Mouse (Mus musculus) adrenal gland, adult (tissue): Measurements from ENCODE around the gene Vwce.

Source experiments
- DNase-seq, 2 experiments: peaks; one replicate each; pipeline ENCODE4 v3.0.0; 2022 to 2023; ENCODE audit warnings: low spot score in 1 of 2; ENCODE audit not compliant: inconsistent age in 2 of 2

The Vwce gene

DNA sequence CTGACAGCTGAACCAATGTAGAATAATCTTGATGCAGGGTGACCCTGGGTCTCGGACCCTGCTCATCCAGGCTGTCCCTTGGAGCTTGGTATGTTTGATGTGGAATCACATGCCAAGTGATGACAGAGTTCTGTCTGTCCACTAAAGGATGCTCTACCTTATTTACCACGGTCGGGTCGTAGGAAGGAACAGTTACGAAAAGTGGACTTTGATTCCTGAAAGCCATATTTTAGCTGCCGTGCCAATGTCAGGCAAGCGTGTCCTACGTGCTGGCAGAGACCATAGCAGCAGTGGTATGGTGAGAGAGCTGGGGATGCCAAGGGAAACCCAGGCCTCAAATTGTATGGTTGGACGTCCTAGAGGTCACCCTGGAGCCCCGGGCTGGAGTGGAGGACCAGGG lies 79.5 kb downstream of the Vwce start:
- no peak for DNase-seq

DNA sequence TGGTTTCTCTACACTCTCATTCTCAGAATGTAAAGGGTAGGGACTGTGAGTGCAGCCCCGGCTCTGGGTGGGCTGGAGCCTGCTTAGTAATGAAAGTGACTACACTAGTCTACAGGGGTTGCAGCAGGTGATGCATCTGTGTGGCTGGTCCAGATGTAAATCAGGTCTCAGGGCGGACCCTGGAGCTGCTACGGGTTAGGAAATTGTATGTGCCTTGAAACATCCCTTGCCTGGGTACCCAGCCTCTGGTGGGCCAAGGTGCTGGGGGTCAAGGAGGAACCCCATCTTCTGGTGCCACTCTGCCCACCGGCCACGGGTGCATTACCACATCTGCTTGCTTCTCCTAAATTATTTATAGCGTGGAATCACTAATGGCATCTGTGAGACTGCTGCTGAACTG lies 80.2 kb downstream of the Vwce start:
- DNase-seq = peak in 1 of 2 experiments; percentile 22

DNA sequence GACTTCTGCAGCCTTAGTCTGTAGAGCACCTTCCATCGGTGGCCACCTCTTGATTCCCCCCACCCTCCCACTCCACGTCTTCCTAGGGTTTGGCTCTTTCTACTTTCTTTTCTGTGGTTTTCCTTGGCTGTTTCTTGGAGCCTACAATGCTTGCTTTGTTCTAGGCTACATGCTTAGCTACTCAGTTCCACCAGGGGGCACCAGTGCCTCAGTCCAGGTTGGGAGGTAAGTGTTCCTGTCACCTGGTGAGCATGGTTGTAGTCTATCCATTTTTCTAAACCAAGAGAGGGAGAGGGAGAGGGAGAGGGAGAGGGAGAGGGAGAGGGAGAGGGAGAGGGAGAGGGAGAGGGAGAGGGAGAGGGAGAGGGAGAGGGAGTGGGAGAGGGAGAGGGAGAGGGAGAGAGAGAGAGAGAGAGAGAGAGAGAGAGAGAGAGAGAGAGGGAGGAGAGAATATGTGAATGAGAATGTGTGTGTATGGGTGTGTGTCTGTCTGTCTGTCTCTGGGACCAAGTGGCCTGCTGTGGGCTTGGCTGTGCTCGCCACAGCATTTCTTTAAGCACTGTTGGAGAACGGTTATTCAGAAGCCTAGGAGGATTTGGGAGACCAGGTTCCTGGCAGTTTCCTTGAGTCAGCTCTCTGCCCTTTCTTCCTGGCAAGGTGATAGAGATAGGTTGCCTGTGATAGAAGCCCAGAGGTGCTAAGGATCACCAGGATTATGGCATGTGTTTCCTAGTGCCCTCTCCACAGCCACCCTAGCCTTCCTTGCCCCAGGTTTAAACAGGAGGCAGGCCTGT lies 80.9 kb downstream of the Vwce start:
- DNase-seq = peak; percentile 40 to 80

DNA sequence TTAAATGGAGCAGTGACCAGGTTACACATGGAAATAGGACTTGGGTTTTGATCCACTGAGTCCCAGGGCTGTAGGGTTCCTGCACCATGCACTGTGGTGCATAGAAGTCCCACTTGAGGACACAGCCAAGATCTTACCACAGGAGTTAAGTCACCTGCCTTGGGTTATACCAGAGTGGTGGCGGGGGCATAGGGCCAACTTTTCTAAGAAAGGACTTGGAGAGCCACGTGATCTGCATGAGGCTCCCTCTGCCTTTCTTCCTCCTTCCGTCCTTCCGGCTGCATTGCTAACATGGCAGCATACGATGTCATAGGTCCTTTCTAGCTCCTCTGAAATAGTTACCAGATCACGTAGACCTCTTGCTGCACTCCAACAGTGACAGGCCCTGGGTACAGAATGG lies 81.5 kb downstream of the Vwce start:
- no peak for DNase-seq
